Mouse (Mus musculus) colon, adult 2 months (tissue): ENCODE results near the gene Bpifb1. TPM values are rescaled to one million over a fixed set of nuclear protein-coding genes. Genes with fewer than 3 reads are reported as not detected.

Experiments
- polyA plus RNA-seq: library from polyadenylated mRNA; depleted of rRNA; stranded (reverse); fragments of >200 nt; gene quantifications from 2 replicates; pipeline ENCODE4 v1.2.3, GENCODE M21; 2012; rRNA removed

Bpifb1 gene
- polyA plus RNA-seq, result not detected in 2 replicates

DNA sequence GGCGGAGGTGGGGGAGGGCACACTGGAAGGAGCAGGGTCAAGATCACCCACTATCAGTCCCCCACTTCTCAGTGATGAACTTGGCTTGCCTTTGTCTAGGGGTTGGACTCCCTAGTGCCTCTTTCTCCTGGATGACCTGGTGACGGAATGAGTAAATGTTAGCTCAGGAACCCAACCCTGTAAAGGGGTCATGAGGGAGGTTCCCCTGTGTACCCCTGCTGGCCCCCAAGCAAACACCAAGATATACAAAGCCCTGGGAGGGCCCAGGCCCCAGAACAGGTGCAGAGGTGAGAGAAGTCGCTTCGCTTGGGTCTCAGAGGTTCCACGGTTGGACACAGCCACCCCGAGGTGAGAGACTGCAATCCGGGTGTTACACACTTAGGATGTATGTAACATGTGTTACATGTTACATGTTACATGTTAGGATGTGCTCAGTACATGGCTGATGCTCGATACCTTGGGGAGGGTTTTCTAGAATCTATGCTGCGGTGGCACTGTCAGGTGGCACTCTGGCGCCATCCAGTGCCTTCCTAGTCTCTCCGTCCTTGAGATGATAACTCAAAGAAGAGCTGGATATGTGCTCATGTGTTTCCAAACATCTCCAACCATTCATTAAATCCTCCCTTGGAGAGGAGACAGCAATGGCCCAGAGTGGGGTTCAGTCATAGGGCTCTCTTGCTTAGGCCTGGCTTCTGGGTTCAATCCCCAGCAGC is at the start of gene Bpifb1:
Gene Bpifb1 (plus strand): TSS at position 273 of the 713 bp plus-strand sequence.

DNA sequence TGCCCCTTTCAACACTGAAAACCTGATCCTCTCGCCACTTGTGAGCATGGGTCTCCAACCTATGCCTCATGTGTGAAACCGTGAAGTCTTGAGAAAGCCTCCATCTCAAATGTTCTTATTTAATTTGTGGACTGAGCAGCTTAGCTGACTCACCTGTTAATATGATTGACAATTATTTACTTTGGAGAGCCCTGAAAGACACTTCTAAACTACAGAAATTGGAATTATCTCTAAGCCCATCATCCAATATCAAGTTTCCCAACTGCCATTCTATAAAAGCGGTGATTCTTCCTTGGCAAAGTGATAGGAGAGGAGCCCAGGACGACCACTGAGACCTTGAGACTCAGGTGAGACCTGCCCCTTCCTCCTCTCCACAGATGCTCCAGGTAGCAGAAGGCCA is 48.0 kb upstream of the Bpifb1 start, which contains the start of gene Bpifa1:
Gene Bpifa1 (plus strand): TSS at position 301 of the 400 bp plus-strand sequence.

DNA sequence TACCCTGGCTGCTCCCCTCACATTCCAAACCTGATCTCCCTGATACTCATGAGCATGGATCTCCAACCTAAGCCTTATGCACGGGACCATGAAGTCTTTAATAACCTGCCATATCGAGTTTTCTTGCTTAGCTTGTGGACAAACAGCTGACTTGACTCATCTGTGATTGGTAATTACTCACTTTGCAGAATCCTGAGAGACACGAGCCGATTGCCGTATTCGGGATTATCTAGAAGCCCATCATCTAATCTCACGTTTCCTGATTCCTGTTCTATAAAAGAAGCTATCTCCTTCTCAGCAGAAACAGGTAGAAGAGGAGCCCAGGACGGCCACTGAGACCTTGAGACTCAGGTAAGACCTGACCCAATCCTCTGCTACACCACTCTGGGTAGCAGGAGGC is 28.3 kb upstream of the Bpifb1 start, which contains the start of gene Bpifa5:
Gene Bpifa5 (plus strand): TSS at position 301 of the 400 bp plus-strand sequence.

DNA sequence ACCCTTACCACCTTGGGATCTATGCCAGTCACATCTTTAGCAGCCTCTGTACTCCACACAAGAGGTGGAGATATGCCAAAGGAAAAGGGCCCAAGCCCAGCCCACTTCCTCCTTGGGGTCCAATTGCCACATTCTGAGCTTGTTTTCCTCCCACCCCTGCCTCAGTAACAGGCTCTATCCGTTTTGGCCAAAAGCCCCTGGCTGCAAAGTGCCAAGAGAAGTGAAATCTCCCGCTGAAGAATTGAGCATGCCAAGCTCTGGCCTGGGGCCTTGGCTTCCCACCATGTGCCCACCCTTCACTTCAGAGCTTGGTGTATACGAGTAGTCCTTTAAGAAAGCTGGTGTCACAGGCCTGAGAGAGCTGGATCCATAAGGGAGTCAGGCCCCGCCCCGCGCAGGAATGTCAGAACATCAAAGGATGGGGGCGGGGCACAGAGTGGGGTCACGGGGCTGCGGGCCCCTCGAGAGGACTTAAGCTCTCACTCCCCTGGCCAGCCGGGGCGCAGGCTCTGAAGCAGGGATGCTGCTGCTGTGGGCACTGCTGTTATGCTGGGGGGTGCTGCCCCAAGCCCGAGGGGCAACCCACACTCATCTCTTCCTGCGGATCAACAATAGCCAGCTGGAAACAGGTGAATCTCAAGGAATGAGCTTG is 32.8 kb downstream of the Bpifb1 start, which contains the start of gene Bpifb5:
Gene Bpifb5 (plus strand): TSS at position 478 of the 652 bp plus-strand sequence.

GRCm38 (mm10) chr2:154257554-154257953 is 66.9 kb downstream of the Bpifb1 start, which contains the start of gene Bpifb9a:
Gene Bpifb9a, plus strand, starts transcription at chr2:154257854.

Other genes with a start within 250 kb of the Bpifb1 start
- not detected in 2 replicates for gene Bpifa6, start 215.9 kb upstream of the Bpifb1 start, polyA plus RNA-seq
- not detected in 2 replicates for gene Bpifa2, start 182.6 kb upstream of the Bpifb1 start, polyA plus RNA-seq
- not detected in 2 replicates for gene Bpifa3, start 60.5 kb upstream of the Bpifb1 start, polyA plus RNA-seq
- 0.25 TPM in 1 of 2 replicates, not detected in the other for gene Bpifa1, start 47.9 kb upstream of the Bpifb1 start, polyA plus RNA-seq
- gene Bpifa5, start 28.2 kb upstream of the Bpifb1 start, polyA plus RNA-seq, result not detected in 2 replicates
- 0.13 TPM in 1 of 2 replicates, not detected in the other for gene Bpifb5, start 32.9 kb downstream of the Bpifb1 start, polyA plus RNA-seq
- not detected in 2 replicates for gene Bpifb9a, start 67.0 kb downstream of the Bpifb1 start, polyA plus RNA-seq
- not detected in 2 replicates for gene Bpifb9b, start 116.4 kb downstream of the Bpifb1 start, polyA plus RNA-seq
- 7.0 and 7.4 TPM in 2 replicates for gene Cdk5rap1, start 182.2 kb downstream of the Bpifb1 start, polyA plus RNA-seq
- gene Snta1, start 217.3 kb downstream of the Bpifb1 start, polyA plus RNA-seq, result 11.6 and 12.8 TPM in 2 replicates
- gene Cbfa2t2, start 245.7 kb downstream of the Bpifb1 start, polyA plus RNA-seq, result 7.9 and 8.9 TPM in 2 replicates